26 mouse cellular contexts compared by ENCODE assay signal in the genomic region with DNA sequence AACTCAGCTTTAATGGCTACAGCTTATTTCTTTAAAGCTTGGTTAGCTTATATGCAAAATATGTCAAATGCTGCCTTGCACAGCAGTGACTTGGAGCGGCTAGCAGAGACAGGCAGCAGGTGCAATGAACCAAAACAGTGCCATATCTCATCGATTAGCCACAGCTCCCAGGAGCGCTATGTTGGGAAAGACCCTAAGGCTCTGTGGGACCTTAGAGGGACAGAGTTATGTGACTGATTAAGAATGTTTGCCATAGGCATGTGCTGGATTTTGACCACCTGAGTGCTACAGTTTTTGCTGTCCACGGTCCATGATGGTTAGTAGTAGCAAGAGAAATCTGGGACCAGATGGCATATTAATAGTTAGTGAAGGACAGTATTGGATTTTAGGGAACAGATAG.
A peak's percentile ranks its signal among the peaks of the same experiment; 100 is the strongest.
DNase-seq lines count a peak whose midpoint lies in the region; ATAC-seq and TF ChIP-seq lines count a peak whose summit lies in the region.
"Had no signal": no experiment of that assay in that cellular context is flagged by ENCODE, and none has a peak within 500 bp of the region (broad histone marks: within the 10 kb centered on the region; RNA-seq: fewer than 3 reads in every experiment).

No protein-coding gene starts in this region.

- 56% methylated on average over 4 of the region's 4 CpGs for WGBS in hindbrain, embryonic 11.5 days
- 36% methylated on average over 4 of the region's 4 CpGs for WGBS in hindbrain, postnatal 0 days
- WGBS in midbrain, embryonic 14.5 days: 54% methylated on average over 4 of the region's 4 CpGs
- WGBS in midbrain, postnatal 0 days: 67% methylated on average over 4 of the region's 4 CpGs
- WGBS in hindbrain, embryonic 14.5 days: 37% methylated on average over 4 of the region's 4 CpGs

- ATAC-seq in hindbrain, embryonic 11.5 days (ENCODE audit: low FRiP score): peak; percentile 54
- ATAC-seq in hindbrain, postnatal 0 days: no peak
- no peak for ATAC-seq in midbrain, embryonic 14.5 days (ENCODE audit: low FRiP score, low TSS enrichment)
- ATAC-seq in midbrain, postnatal 0 days (ENCODE audit: low FRiP score): no peak
- ATAC-seq in hindbrain, embryonic 14.5 days (ENCODE audit: low FRiP score): peak; percentile 60; the same call in 1 of the 2 replicates
- ATAC-seq: forebrain, embryonic 15.5 days; intestine, embryonic 16.5 days had no signal

- DNase-seq in hindbrain, embryonic 11.5 days (ENCODE audit: low spot score): no peak
- DNase-seq in hindbrain, postnatal 0 days (ENCODE audit: low spot score): no peak
- peak; percentile 8 for DNase-seq in midbrain, embryonic 14.5 days
- DNase-seq in midbrain, postnatal 0 days (ENCODE audit: low spot score): no peak
- no peak for DNase-seq in hindbrain, embryonic 14.5 days (ENCODE audit: low spot score)
- DNase-seq in layer of hippocampus, postnatal 36 days: no peak
- DNase-seq in gastrocnemius, postnatal 14 days: no peak
- DNase-seq: adrenal gland, postnatal 25 days; cerebellum, adult 9-10 months; gastrocnemius, postnatal 10 days; heart, adult 11 months; heart, postnatal 10 days; kidney, adult 9 months; kidney, postnatal 14 days; lung, embryonic 14.5 days; lung, postnatal 36 days had no signal

- no peaks in the 10 kb centered on the region for H3K36me3 ChIP-seq in hindbrain, embryonic 11.5 days (ENCODE audit: control insufficient read depth, insufficient read depth, low read length)
- H3K36me3 ChIP-seq in hindbrain, postnatal 0 days (ENCODE audit: insufficient read depth, low read length): no peaks in the 10 kb centered on the region; the same call in 1 of the 2 replicates
- H3K36me3 ChIP-seq in midbrain, embryonic 14.5 days (ENCODE audit: control insufficient read depth, insufficient read depth, low read length): no peaks in the 10 kb centered on the region
- H3K36me3 ChIP-seq in midbrain, postnatal 0 days (ENCODE audit: insufficient read depth, low read length): no peaks in the 10 kb centered on the region; the same call in 1 of the 2 replicates
- peaks cover 14% of the 10 kb centered on the region; the same call in 1 of the 2 replicates for H3K36me3 ChIP-seq in hindbrain, embryonic 14.5 days (replicated peaks; ENCODE audit: control insufficient read depth, insufficient read depth)
- H3K36me3 ChIP-seq: forebrain, embryonic 15.5 days; limb, embryonic 15.5 days had no signal

- H3K9ac ChIP-seq in hindbrain, embryonic 11.5 days (ENCODE audit: low read depth, low read length): no peak overlapping the region
- no peak overlapping the region for H3K9ac ChIP-seq in hindbrain, postnatal 0 days (replicated peaks; ENCODE audit: low read length)
- no peak overlapping the region for H3K9ac ChIP-seq in midbrain, embryonic 14.5 days (replicated peaks; ENCODE audit: low read length)
- no peak overlapping the region for H3K9ac ChIP-seq in midbrain, postnatal 0 days (replicated peaks; ENCODE audit: low read length, poor library complexity, severe bottlenecking)
- no peak overlapping the region for H3K9ac ChIP-seq in hindbrain, embryonic 14.5 days
- H3K9ac ChIP-seq: embryonic facial prominence, embryonic 15.5 days; forebrain, embryonic 15.5 days; heart, embryonic 12.5 days; hindbrain, embryonic 15.5 days; limb, embryonic 15.5 days; liver, embryonic 14.5 days; lung, embryonic 14.5 days had no signal

- H3K4me2 ChIP-seq in hindbrain, embryonic 11.5 days (replicated peaks; ENCODE audit: low read depth, low read length): no peak overlapping the region
- no peak overlapping the region for H3K4me2 ChIP-seq in hindbrain, postnatal 0 days (ENCODE audit: low read depth, low read length)
- H3K4me2 ChIP-seq in midbrain, embryonic 14.5 days (ENCODE audit: low read length): no peak overlapping the region
- no peak overlapping the region for H3K4me2 ChIP-seq in midbrain, postnatal 0 days (ENCODE audit: low read depth, low read length, poor library complexity, severe bottlenecking)
- H3K4me2 ChIP-seq in hindbrain, embryonic 14.5 days (replicated peaks): no peak overlapping the region
- H3K4me2 ChIP-seq: embryonic facial prominence, embryonic 15.5 days; forebrain, embryonic 15.5 days; heart, embryonic 12.5 days; hindbrain, embryonic 15.5 days; limb, embryonic 15.5 days; lung, embryonic 14.5 days had no signal

- H3K4me1 ChIP-seq in hindbrain, embryonic 11.5 days (replicated peaks; ENCODE audit: control insufficient read depth, insufficient read depth, low read length): no peaks in the 10 kb centered on the region
- H3K4me1 ChIP-seq in hindbrain, postnatal 0 days (ENCODE audit: insufficient read depth, low read length): no peaks in the 10 kb centered on the region
- H3K4me1 ChIP-seq in midbrain, embryonic 14.5 days (ENCODE audit: control insufficient read depth, insufficient read depth, low read length): no peaks in the 10 kb centered on the region
- H3K4me1 ChIP-seq in midbrain, postnatal 0 days (ENCODE audit: insufficient read depth, low read length): no peaks in the 10 kb centered on the region
- no peaks in the 10 kb centered on the region for H3K4me1 ChIP-seq in hindbrain, embryonic 14.5 days (replicated peaks; ENCODE audit: control insufficient read depth, insufficient read depth, low read length)
- H3K4me1 ChIP-seq: embryonic facial prominence, embryonic 15.5 days; forebrain, embryonic 15.5 days; heart, embryonic 12.5 days; hindbrain, embryonic 15.5 days; limb, embryonic 15.5 days; megakaryocyte, embryonic 14.5 days had no signal

- no peaks in the 10 kb centered on the region for H3K27me3 ChIP-seq in hindbrain, embryonic 11.5 days (ENCODE audit: control insufficient read depth, insufficient read depth, low read length)
- H3K27me3 ChIP-seq in hindbrain, postnatal 0 days (ENCODE audit: insufficient read depth, low read length): no peaks in the 10 kb centered on the region
- no peaks in the 10 kb centered on the region for H3K27me3 ChIP-seq in midbrain, embryonic 14.5 days (ENCODE audit: control insufficient read depth, insufficient read depth, low read length)
- H3K27me3 ChIP-seq in midbrain, postnatal 0 days (ENCODE audit: insufficient read depth, low read length): no peaks in the 10 kb centered on the region
- H3K27me3 ChIP-seq in hindbrain, embryonic 14.5 days (ENCODE audit: control insufficient read depth, insufficient read depth, low read length): no peaks in the 10 kb centered on the region
- H3K27me3 ChIP-seq: embryonic facial prominence, embryonic 15.5 days; forebrain, embryonic 15.5 days; heart, embryonic 12.5 days; hindbrain, embryonic 15.5 days; limb, embryonic 15.5 days; megakaryocyte, embryonic 14.5 days had no signal

- H3K9me3 ChIP-seq in hindbrain, embryonic 11.5 days (ENCODE audit: control insufficient read depth, low read length): no peaks in the 10 kb centered on the region
- H3K9me3 ChIP-seq in hindbrain, postnatal 0 days (ENCODE audit: low read length): no peaks in the 10 kb centered on the region
- no peaks in the 10 kb centered on the region for H3K9me3 ChIP-seq in midbrain, embryonic 14.5 days (ENCODE audit: control insufficient read depth, low read length)
- no peaks in the 10 kb centered on the region for H3K9me3 ChIP-seq in midbrain, postnatal 0 days (ENCODE audit: low read length)
- H3K9me3 ChIP-seq in hindbrain, embryonic 14.5 days (ENCODE audit: control insufficient read depth, low read length): no peaks in the 10 kb centered on the region; the same call in 1 of the 2 replicates
- H3K9me3 ChIP-seq: embryonic facial prominence, embryonic 15.5 days; forebrain, embryonic 15.5 days; heart, embryonic 12.5 days; hindbrain, embryonic 15.5 days; limb, embryonic 15.5 days had no signal

- no peak for TF ChIP-seq CTCF in hindbrain, postnatal 0 days (IDR thresholded peaks at IDR 0.05; ENCODE audit: low read depth)
- TF ChIP-seq CTCF in midbrain, postnatal 0 days (IDR thresholded peaks at IDR 0.05): no peak

- H3K4me3 ChIP-seq in hindbrain, embryonic 11.5 days (ENCODE audit: low read depth, low read length): no peak overlapping the region
- no peak overlapping the region for H3K4me3 ChIP-seq in hindbrain, postnatal 0 days (ENCODE audit: low read length)
- no peak overlapping the region for H3K4me3 ChIP-seq in midbrain, embryonic 14.5 days (replicated peaks; ENCODE audit: low read depth, low read length)
- no peak overlapping the region for H3K4me3 ChIP-seq in midbrain, postnatal 0 days (ENCODE audit: low read depth, low read length)
- no peak overlapping the region for H3K4me3 ChIP-seq in hindbrain, embryonic 14.5 days (replicated peaks; ENCODE audit: low read length)
- H3K4me3 ChIP-seq: embryonic facial prominence, embryonic 15.5 days; forebrain, embryonic 15.5 days; heart, embryonic 12.5 days; hindbrain, embryonic 15.5 days; layer of hippocampus, adult 2 months; limb, embryonic 15.5 days; megakaryocyte, embryonic 14.5 days; myocyte had no signal

- H3K27ac ChIP-seq in hindbrain, embryonic 11.5 days (ENCODE audit: low read depth, low read length): no peak overlapping the region
- H3K27ac ChIP-seq in hindbrain, postnatal 0 days: no peak overlapping the region
- no peak overlapping the region for H3K27ac ChIP-seq in midbrain, embryonic 14.5 days (replicated peaks; ENCODE audit: low read depth, low read length)
- no peak overlapping the region for H3K27ac ChIP-seq in midbrain, postnatal 0 days (ENCODE audit: low read depth, low read length)
- H3K27ac ChIP-seq in hindbrain, embryonic 14.5 days: no peak overlapping the region
- H3K27ac ChIP-seq: embryonic facial prominence, embryonic 15.5 days; forebrain, embryonic 15.5 days; hindbrain, embryonic 15.5 days; layer of hippocampus, adult 2 months; limb, embryonic 15.5 days; liver, embryonic 14.5 days had no signal

- intact Hi-C loops in gastrocnemius, postnatal 14 days (cut with DNase I; ENCODE audit: low total_unique reads): no loop called here

Comparison
In these comparisons a context has a peak if more than half of its experiments do, and no peak if none do; other contexts are left out.
1. ATAC-seq: peak in hindbrain, embryonic 11.5 days (single experiment) and hindbrain, embryonic 14.5 days (single experiment); none in hindbrain, postnatal 0 days (single experiment), midbrain, embryonic 14.5 days (single experiment) and midbrain, postnatal 0 days (single experiment).